Mouse (Mus musculus): Measurements from ENCODE around the gene Cfhr1. TPM values are rescaled to one million over a fixed set of nuclear protein-coding genes. Genes with fewer than 3 reads are reported as not detected.

Cfhr1 gene
- polyA plus RNA-seq, 1 experiment: not detected

DNA sequence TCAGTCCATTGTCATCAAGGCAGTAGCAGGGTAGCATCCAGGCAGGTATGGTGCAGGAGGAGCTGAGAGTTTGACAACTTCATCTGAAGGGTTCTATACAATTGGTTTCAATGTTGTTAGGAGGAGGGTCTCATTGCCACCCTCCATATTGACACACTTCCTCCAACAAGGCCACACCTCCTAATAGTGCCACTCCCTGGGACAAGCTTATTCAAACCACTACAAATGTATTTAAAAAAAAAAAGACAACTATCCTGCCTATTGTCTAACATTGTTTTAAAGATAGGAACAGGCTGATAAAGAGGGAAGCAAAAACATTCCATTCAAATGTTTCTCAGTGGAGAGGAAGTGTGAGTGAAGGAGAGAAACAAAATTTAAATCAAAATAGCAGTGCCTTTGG is 60.3 kb downstream of the Cfhr1 start:
- TF ChIP-seq POLR2A (IDR thresholded peaks at IDR 0.05; ENCODE audit: insufficient read length, low read depth) (no peak), REST (IDR thresholded peaks at IDR 0.05; ENCODE audit: insufficient read depth, insufficient read length) (no peak), TCF3 (IDR thresholded peaks at IDR 0.05; ENCODE audit: insufficient read length, low read depth) (no peak), USF1 (IDR thresholded peaks at IDR 0.05; ENCODE audit: low read depth) (no peak), SRF (IDR thresholded peaks at IDR 0.05; ENCODE audit: control insufficient read depth, insufficient read length, low read depth) (no peak), CEBPB (IDR thresholded peaks at IDR 0.05; ENCODE audit: insufficient read depth, poor library complexity, severe bottlenecking) (no peak), MAX (IDR thresholded peaks at IDR 0.05; ENCODE audit: low read depth) (no peak), POLR2AphosphoS2 (IDR thresholded peaks at IDR 0.05; ENCODE audit: insufficient read length, low read depth) (no peak), MYOG (IDR thresholded peaks at IDR 0.05; ENCODE audit: control insufficient read depth in 1 of 3, insufficient read depth in 1 of 3, insufficient read length in 2 of 3, low read depth in 2 of 3) (no peak), TCF12 (IDR thresholded peaks at IDR 0.05; ENCODE audit: insufficient read depth, poor library complexity, severe bottlenecking) (no peak), MYOD1 (IDR thresholded peaks at IDR 0.05; ENCODE audit: control insufficient read depth in 1 of 3, insufficient read length in 2 of 3, low read depth in 2 of 3) (no peak), E2F4 (IDR thresholded peaks at IDR 0.05; ENCODE audit: insufficient read depth) (no peak)
- no peaks in the 10 kb centered on the region for H3K27me3 ChIP-seq (ENCODE audit: control insufficient read depth, insufficient read depth, insufficient read length)
- H3K36me3 ChIP-seq (ENCODE audit: control insufficient read depth, insufficient read depth): peaks cover 3% of the 10 kb centered on the region
- no peak overlapping the region for H3ac ChIP-seq (ENCODE audit: control insufficient read depth, insufficient read length)
- no peak overlapping the region for H3K4me2 ChIP-seq (ENCODE audit: low read depth)
- no peaks in the 10 kb centered on the region for H3K79me2 ChIP-seq (ENCODE audit: control insufficient read depth, insufficient read depth)
- no peak overlapping the region for H3K4me3 ChIP-seq

Other genes with a start within 250 kb of the Cfhr1 start
- gene Crb1, start 183.2 kb downstream of the Cfhr1 start, polyA plus RNA-seq (2012; fragmentation: generic; extraction: Trizol): 0.08 TPM
- 2.0 TPM for gene Zbtb41, start 138.0 kb downstream of the Cfhr1 start, polyA plus RNA-seq (2012; fragmentation: generic; extraction: Trizol)
- gene Aspm, start 105.5 kb downstream of the Cfhr1 start, polyA plus RNA-seq (2012; fragmentation: generic; extraction: Trizol): 2.4 TPM
- gene F13b, start 58.6 kb downstream of the Cfhr1 start, polyA plus RNA-seq (2012; fragmentation: generic; extraction: Trizol): not detected
- gene Gm4788, start 221.0 kb upstream of the Cfhr1 start, polyA plus RNA-seq (2012; fragmentation: generic; extraction: Trizol): not detected